Mouse (Mus musculus): Measurements from ENCODE around the gene Gm21887. TPM values are rescaled to one million over a fixed set of nuclear protein-coding genes. Genes with fewer than 3 reads are reported as not detected.

Gm21887 gene
- polyA plus RNA-seq (2014; fragmentation: Illumina TruSeq; extraction: RNeasy Lipid Tissue Mini Kit (QIAGEN cat#74804); ENCODE audit: low read depth, low replicate concordance) = not detected

DNA sequence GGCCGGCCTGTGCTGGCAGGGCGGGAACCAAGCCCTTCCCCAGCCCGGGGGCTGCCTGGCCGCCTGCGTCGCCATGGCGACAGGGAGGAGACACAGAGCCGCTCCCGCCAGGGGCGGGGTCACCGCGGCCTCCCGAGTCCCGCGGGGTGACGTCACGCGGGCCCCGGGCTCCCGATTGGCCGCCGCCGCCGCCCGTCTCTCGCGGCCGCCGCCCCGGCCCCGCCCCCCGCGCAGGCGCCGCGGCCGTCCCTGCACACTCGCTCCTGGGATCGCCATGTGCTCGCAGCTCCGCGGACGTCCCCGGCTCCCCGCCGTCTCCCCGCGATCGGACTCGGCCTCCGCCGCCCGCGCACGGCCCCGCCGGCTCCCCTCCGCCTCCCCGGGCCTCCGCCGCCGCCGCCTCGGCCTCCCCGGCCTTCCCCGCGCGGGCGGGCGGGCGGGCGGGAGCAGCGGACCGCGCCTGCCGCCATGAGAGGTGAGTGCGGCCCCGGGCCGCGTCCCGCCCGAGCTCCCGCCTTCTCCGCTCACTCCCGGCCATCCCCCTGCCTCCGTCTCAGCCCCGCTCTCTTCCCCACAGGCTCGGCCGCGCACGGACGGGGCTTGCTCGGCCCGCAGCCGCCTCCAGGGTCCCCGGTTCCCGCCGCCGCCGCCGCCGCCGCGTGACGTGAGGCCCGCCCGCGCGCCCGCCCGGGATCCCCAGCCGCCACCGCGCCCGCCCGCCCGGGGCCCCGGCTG is at the start of gene Gm21887:
Gm21887 (plus strand) TSS at position 644 of the 735 bp plus-strand sequence.

Other genes with a start within 250 kb of the Gm21887 start
- gene 4933400A11Rik, start 230.0 kb upstream of the Gm21887 start, polyA plus RNA-seq (2014; fragmentation: Illumina TruSeq; extraction: RNeasy Lipid Tissue Mini Kit (QIAGEN cat#74804); ENCODE audit: low read depth, low replicate concordance) = 179 TPM